Mouse (Mus musculus) urinary bladder, postnatal 36 days (tissue): ENCODE measurements around the gene Cd79a.
A peak's percentile ranks its signal among the peaks of the same experiment; 100 is the strongest.

Experiments used
- DNase-seq, 2 experiments: peaks; one replicate each; pipeline ENCODE4 v3.0.0; 2022; ENCODE audit warnings: low spot score in 2 of 2, mixed read lengths in 1 of 2

Cd79a gene

DNA sequence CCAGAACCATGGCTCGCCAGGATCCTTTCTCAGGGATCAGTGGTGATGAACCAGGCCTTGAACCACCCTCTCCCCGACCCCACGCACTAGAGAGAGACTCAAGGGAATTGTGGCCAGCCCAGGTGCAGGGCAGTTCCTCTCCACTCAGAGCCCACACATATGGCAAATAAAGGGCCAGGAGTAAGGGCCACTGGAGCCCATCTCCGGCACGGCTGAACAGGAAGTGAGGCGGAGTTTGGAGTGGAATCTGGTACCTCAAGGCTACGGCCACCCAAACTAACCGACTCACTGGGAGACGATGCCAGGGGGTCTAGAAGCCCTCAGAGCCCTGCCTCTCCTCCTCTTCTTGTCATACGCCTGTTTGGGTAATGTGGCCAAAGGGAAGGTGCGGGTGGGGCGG, at the start of gene Cd79a:
TSS of gene Cd79a (plus strand) at position 158 of the 400 bp plus-strand sequence.
- DNase-seq: no peak

DNA sequence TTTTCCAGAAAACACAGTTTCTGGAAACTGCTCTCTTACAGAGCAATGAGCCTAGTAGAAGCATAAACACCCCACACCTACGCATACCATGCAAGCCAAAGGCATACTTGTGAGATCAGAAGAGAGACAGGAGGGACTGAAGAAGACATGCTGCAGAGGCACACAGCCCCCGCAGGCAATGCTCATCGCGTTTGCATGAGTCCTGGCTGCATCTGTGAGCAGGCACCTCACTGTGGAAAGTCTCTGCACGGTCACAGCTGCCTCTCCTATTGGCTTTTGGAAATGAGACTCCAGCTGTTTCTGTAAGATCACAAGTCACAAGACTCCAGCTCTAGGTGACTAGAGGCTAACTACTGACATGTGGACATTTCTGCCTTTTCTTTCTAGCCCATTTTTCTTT, 47.0 kb upstream of the Cd79a start:
- no peak for DNase-seq

DNA sequence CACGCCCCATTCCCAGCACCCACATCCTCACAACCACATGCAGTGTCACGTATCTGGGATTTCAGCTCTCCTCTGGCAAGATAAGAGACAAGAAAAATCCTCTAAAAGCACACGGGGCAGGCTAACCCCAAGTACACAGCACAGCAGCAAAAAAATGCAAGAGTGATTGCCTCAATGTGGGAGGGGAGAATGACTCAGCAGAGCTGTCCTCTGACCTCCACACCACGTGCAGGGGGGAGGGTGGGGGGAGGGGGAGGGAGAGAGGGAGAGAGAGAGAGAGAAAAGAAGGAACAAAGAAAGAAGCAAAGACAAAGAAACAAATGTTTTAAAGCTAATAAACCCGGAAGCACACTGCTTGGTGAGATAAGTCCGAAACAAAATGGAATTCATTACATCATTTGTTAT, 46.3 kb upstream of the Cd79a start:
- peak in 1 of 2 experiments; percentile 13 for DNase-seq

DNA sequence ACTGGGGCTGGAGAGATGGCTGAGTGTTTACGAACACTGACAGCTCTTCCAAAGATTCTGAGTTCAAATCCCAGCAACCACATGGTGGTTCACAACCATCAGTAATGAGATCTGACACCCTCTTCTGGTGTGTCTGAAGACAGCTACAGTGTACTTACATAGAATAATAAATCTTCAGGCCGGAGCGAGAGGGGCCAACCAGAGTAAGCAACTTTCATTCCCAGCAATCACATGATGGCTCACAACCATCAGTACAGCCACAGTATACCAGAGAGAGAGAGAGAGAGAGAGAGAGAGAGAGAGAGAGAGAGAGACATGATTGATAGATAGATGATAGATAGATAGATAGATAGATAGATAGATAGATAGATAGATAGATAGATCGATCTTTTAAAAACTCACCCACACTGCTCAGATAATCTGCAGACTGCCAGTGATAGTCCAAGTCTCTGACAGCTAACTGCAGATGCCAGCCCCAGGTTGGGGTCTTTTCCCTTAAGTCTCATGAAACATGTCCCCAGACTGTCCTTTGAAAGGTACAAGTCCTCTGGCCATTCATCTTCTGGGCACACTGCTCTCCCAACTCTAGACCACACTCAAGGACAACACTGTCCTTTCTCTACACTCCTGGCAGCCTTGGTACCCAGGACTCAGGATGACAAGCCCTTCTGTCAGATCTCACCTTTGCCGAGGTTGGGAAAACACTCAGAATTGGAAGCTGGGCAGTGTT, 45.4 kb upstream of the Cd79a start:
- DNase-seq: no peak

DNA sequence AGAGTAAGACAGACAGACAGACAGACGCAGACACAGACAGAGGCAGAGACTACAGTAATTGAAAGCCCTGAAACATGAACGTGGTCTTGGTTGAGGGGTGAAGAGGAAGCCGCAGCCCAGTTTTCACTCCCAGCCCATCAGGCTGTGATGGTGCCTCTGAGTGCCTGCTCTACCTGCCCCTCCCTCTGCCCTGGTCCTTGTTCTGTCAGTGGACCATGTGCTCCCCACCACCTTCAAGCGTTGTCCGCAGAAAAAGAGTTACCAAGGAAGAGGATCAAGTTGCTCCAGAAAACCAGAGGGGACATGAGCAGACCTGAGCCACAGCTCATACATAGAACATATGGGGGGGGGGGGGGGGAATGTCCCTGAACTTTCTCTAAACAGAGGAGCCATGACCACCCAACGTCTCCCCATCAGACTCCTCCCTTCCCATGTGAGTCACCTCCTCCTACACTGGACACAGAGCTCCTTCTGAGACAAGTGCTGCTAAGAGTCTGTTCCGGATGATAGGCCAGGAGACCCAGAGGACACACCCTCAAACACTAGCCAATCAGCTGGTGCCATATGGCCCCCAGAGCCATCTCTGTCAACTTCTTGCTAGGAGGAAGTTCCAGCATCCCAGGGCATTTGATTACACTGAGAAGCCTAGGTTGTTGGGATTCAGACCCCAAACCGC, 44.5 kb upstream of the Cd79a start:
- DNase-seq: no peak

DNA sequence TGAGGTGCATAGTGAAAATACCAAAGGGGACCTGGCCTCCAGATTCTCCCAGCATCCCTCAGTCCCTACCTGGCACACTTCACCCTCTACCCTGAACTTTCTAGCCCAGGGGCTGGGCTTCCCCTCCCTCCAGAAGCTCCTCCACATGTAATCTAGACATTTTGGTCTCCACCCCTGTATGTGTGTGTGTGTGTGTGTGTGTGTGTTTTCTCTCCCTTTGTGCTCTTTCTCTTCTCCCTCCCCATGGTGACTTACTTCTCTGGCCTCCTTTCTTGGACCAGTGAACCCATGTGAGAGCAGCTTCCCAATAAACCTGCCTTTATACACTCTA, 44.0 kb upstream of the Cd79a start:
- DNase-seq: no peak

DNA sequence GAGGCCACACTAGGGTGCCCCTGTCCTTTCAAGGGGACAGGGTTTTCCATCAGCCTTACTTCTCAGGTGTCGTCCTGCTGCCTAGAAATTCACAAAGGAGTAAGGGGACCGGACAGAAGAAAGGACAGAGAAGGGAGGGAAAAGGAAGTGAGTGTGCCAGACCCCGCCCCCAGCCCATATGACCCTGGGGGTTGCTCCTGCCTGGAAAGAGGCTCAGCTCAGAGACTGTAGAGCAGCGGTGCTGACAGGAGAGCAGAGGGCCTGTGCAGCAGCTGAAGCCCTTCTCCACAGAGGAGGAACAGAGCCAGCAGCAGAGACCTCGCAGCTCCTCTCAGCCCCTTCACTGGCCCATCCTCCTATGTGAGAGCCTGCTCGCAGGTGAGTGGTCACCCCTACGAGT, 43.5 kb upstream of the Cd79a start:
- DNase-seq: no peak

DNA sequence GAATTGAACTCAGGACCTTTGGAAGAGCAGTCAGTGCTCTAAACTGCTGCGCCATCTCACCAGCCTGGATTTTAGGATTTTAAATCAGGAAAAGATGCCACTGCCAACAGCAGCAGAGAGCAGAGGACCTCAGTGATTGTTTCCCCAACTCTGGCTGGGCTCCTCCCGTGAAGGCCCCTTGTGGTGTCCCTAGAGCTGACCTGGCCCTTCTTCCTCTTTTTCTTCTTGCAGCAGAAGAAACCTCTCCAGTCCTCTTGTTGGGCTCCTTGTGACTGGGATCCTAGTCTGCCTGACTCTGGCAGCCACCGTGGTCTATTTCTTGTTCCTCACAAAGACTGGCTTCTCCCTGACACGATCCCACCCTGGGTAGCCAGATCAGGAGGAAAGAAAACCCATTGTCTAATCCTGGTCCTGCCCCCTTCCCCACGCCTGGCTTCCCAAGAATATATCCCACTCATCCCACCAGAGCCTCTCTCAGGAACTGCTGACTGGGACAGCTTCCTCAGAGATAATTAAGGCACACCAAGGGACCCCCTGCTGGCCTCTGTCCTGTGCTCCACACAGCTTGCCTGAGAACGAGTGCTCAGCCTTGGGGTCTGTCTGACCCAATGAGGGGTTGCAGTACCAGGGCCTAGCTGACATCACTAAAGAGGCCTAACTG, 40.6 kb upstream of the Cd79a start:
- DNase-seq: no peak

DNA sequence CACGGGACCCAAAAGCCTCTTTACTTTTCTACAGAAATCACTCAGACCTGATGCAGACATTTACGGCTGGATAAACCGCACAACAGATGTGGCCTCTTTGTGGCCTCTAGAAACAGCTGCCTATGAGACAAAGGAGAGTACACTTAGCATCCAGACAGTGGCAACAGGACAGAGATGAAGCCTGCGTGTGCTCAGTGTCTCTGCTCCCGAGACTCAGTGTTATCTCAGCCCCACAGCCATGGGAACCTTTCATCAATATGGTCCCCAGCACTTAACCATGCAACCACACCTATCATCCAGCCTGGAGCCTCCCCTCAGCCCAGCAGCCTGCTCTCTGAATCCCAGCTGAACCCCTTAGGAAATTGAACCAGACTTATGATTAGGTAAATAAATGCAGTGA, 37.9 kb upstream of the Cd79a start:
- no peak for DNase-seq

DNA sequence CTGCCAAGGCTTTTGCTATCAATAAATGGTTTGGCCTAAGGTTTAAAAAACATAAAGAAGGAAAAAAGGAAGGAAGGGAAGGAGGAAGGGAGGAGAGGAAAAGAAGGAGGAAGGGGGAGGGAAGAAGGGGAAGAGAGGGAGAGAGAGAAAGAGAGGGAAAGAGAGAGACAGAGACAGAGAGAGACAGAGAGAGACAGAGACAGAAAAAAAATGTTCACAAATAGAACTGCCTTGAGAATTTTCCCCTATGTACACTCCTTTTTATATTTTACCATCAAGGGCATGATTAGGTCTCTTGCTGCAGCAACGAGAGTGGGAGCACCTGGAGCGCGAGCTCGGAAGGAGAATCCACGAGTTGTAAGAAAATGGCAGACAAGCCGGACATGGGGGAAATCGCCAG, 35.3 kb upstream of the Cd79a start, which contains the start of gene Gm9844:
TSS of gene Gm9844 (plus strand) at position 301 of the 400 bp plus-strand sequence.
- no peak for DNase-seq

DNA sequence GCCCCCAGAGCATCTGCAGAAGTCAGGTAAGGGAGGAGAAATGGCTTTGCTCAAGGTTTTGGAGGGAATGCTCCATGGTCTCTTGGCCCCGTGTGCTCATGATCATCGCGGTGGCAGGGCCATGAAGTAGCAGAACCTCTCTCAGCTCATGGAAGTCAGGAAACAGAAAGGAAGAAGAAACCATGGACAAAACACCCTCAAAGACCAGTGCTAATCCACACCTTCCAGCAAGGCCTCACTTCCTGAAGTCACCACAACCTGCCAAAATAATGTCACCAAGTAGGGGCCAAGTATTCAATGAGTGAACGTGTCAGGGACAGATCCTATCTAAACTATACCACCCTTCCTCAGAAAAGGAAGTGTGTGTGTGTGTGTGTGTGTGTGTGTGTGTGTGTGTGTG, 34.3 kb upstream of the Cd79a start:
- no peak for DNase-seq

DNA sequence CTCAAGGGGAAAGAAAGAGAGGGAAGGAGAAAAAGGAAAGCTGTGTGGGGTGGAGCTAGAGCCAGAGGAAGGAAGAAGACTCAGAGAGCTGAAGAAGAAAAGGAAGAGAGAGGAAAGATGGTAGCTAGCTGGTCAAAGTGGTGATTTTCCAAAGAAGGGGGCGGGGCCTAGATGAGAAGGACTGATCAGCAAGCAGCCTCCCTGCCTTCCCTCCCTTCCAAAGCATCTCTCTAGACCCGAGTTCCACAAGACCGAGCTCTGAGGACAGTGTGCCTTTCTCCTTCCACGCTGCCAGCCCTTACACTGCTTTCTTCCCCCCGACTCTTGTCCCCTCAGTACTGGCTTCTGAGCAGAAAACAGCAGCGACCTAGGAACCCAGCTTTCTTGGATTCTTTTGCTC, 33.0 kb upstream of the Cd79a start:
- no peak for DNase-seq

DNA sequence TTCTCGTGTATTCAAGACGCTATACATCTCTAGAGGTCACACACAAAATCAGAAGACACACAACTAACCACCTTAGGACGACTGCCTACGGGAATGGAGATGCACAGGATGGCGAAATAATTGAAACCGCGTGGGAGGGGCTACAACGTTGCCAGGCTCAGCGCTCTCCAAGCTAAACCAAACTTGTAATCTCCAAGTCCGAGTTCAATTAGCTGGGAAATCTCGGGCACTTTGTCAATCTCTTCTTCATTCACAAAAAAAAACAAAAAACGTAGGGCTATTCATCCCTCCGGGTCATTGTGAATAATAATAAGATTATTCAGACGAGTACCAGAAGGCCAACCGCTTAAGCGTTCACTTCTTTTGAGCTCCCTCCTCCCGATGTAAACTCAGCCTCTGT, 28.1 kb upstream of the Cd79a start:
- DNase-seq: no peak

DNA sequence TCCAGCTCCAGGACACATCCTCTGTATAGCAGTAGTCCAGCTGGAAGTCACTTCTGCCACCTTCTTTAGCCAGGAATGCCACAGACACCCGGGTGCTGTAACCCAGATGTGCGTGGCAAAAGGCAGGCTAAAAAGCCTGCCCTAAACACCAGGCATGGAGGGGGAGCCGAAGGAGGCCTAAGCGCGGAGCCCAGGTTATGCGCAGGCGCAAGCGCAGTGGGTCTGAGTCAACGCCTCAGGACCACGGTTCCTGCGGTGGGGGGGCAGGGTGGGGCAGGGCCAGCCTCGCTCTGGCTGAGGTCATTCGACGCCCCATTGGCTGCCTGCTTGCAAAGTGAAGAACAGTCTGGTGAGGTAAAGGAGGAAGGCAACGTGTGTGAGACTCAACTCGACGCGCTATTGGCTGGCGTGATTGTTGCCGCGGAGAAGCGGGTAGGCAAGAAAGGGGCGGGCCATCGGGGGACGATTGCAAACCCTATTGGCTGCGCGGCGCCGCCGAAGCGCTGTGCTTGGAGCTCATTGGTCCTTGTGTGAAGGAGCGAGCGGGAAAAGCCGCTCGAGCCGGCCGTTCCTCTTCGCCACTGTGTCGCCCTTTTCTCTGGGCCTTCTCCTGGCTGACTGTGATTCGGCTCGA, 27.5 kb upstream of the Cd79a start, which contains the start of the genes Lypd4 and Dmrtc2:
TSS of gene Lypd4 (minus strand) at position 410 of the 634 bp plus-strand sequence.
TSS of gene Dmrtc2 (plus strand) at position 526 of the 634 bp plus-strand sequence.
- DNase-seq: no peak

DNA sequence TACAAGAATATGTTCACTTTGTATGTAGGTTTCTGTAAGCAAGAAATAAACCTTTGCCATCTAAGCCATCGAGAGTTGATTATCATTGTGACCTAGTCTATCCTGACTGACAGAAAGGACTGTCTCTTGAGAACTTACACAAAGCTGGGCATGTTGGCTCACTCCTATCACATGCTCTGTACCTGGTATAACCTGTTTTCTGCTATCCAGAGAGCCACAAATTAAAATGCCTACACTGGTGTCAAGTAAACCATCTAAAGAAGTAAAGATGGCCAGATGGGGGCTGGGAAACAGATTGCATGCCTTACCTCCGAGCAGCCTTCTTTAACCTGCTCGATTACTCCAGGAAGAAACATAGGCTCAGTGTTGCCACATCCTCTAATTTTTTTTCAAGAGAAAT, 19.6 kb upstream of the Cd79a start:
- DNase-seq: no peak

DNA sequence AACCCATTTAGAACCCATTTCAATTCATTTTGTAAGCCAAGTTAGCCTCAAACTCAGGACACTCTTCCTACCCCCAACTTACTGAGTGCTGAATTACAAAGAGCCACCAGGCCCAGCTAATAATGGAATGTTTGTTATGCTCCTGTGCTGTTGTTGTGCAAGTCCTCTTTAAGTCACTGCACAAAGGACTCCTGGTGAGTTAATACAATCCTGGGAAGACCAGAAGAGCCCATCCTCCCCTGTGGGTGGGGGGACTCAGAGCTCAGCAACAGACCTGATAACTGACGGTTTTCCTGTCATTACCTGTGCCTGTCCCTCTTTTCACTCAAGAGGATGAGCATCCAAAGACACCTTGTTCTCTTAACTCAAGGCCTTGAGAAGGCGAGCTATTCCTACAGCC, 17.6 kb upstream of the Cd79a start:
- no peak for DNase-seq

DNA sequence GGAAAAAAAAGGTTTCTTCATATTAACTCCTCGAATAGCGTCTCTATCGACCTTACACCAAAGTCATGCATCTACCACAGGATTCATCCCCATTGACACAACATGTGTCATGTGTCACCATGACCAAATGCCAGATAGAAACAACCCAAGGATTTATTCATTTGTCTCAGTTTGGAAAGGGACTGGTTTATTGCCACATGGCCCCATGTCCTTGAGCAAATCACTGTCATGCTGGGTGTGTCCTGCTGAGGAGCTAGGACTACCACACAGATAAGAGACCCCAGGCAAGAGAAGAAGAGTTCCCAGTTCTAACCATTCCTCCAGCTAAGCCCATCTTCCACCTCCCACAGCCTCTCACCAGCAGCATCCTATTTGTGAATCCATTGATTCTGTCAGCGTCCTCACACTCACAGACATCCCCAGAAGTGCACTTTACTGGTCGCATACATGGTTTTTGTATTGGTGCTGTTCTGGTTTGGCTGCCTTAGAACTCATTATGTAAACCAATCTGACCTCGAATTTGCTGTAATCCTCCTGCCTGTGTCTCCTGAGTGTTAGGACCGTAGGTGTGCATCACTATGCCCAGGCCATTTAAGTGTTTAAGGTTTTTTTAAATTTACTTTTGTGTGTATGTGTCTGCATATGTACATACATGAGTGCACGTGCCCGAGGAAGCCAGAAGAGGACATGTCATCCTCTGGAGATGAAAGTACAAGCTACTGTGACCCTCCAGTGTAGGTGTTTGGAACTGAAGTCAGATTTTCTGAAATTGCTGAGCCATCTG, 14.6 kb upstream of the Cd79a start:
- DNase-seq: no peak

DNA sequence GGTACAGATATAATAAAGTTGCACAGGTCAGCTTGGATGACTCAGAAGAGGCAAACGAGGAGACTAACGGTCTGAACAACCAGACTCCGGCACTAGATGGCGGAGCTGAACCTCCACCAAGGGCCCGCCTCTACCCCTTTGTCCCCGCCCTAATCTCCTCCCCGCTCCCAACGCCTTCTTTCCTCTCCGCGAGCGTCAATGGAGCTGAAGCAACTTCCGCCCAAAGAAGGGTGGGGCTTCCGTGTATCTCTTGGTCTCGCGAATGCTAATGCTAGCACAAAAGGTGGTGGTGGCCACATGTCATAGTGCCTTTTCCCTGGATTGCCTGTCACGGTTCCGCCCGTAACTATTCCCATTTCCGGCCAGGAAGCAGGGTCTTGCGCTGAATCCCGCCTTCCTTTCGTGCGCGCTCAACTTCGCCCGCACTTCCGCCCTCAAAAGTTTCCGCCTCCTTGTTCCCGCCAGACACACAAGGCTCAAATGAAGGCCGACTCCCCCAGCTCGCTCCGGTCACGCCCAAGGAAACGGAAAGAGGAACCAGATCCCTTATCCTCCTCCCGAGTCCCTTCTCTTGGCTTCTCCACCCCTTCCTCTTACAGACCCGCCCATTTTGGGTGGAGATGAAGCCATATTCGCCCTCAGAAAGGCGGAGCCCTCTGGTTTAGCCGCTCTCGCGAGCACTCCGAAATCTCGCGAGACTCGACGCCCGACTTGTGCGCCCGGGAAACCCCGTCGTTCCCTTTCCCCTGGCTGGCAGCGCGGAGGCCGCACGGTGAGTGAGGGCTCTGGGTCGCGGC, 13.1 kb upstream of the Cd79a start, which contains the start of gene Rps19:
TSS of gene Rps19 (plus strand) at position 476 of the 797 bp plus-strand sequence.
- peak; percentile 99 for DNase-seq

DNA sequence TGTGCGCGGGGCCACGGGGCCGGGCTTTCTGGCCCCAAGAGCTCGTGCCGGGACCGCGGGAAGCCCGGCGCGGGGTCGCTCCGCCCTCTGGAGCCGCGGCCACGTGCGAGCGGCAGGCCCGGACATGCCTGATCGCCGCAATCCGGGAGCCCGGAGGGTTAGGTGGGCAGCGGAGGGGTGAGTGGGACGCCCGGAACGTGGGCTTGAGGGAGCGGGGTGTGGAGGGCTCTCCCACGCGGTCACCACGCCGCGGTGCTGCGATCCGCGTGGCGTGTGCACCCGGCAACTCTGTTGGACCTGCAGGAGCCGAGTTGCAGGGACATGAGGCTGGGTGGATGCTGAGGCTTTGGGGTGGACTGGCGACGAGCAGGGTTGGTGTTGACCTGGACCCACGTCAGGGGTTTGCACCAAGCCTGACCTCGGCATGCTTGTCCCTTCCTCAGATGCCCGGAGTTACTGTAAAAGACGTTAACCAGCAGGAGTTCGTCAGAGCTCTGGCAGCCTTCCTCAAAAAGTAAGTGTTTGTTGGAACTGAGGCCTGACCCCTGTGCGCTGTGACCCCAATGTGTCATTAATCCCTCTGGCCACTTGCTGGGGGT, 12.4 kb upstream of the Cd79a start:
- peak in 1 of 2 experiments; percentile 22 for DNase-seq
